Mouse (Mus musculus) embryonic facial prominence, embryonic 12.5 days (tissue): ENCODE measurements around the gene Fli1. TPM values are rescaled to one million over a fixed set of nuclear protein-coding genes. Genes with fewer than 3 reads are reported as not detected.

Experiments
- ATAC-seq: fragments of 200-750 bp; cut with Nextera tagmentation; 2 replicates; pipeline ENCODE4 v1.8.0; 2017; ENCODE audit not compliant: insufficient number of reproducible peaks, insufficient read depth, low FRiP score, low TSS enrichment
- H3K27ac ChIP-seq: fragments of 300-500 bp; sonication (generic); 2 replicates; pipeline ENCODE4 v1.5.1; 2016; ENCODE audit warnings: mild to moderate bottlenecking
- H3K27me3 ChIP-seq: fragments of 300-500 bp; sonication (generic); 2 replicates; pipeline ENCODE4 v1.6.1; 2016; ENCODE audit warnings: mild to moderate bottlenecking, moderate library complexity
- H3K36me3 ChIP-seq: fragments of 300-500 bp; sonication (generic); 2 replicates; pipeline ENCODE4 v1.6.1; 2016; ENCODE audit warnings: mild to moderate bottlenecking
- H3K4me1 ChIP-seq: fragments of 300-500 bp; sonication (generic); 2 replicates; pipeline ENCODE4 v1.6.1; 2016
- H3K4me2 ChIP-seq: fragments of 300-500 bp; sonication (generic); replicated peaks from 2 replicates; pipeline ENCODE4 v1.6.1; 2016; ENCODE audit warnings: mild to moderate bottlenecking, moderate library complexity
- H3K4me3 ChIP-seq: fragments of 300-500 bp; sonication (generic); 2 replicates; pipeline ENCODE4 v1.5.1; 2016; ENCODE audit warnings: mild to moderate bottlenecking
- H3K9ac ChIP-seq: fragments of 300-500 bp; sonication (generic); 2 replicates; pipeline ENCODE4 v1.6.1; 2016; ENCODE audit warnings: mild to moderate bottlenecking, moderate library complexity
- H3K9me3 ChIP-seq: fragments of 300-500 bp; sonication (generic); 2 replicates; pipeline ENCODE4 v1.6.1; 2016; ENCODE audit warnings: mild to moderate bottlenecking, moderate library complexity
- WGBS: fragments of 180-500 bp; shearing (Covaris S2); methylation state at CpG from one replicate; pipeline ENCODE4 v1.1.7; 2016; 5-methylcytosine and 5-hydroxymethylcytosine counted together
- polyA plus RNA-seq: library from polyadenylated mRNA; unstranded; fragments of >200 nt; fragmentation: Nextera tagmentation; extraction: Ambion mirVana; gene quantifications from 2 replicates; pipeline ENCODE4 v1.2.1, GENCODE M21; 2016

Fli1 gene
- polyA plus RNA-seq, 1 experiment from 2014 or later: 40.9 TPM

GRCm38 (mm10) chr9:32519101-32520051 is 23.3 kb downstream of the Fli1 start:
- Histone ChIP-seq H3K27me3 (no peaks in the 10 kb centered on the region), H3K36me3 (no peaks in the 10 kb centered on the region), H3K4me1 (peaks cover 51% of the 10 kb centered on the region), H3K9ac (no peak overlapping the region), H3K4me3 (no peak overlapping the region), H3K9me3 (no peaks in the 10 kb centered on the region), H3K4me2 (peak overlapping the region; percentile 31; the same call in 1 of the 2 replicates), H3K27ac (peak overlapping the region; percentile 78)
- 39% methylated on average over 22 of the region's 22 CpGs for WGBS
- no peak for ATAC-seq

GRCm38 (mm10) chr9:32518351-32519075 is 24.1 kb downstream of the Fli1 start:
- Histone ChIP-seq H3K36me3 (no peaks in the 10 kb centered on the region), H3K9me3 (no peaks in the 10 kb centered on the region), H3K4me1 (peaks cover 59% of the 10 kb centered on the region), H3K27me3 (no peaks in the 10 kb centered on the region), H3K4me2 (no peak overlapping the region; the same call in 1 of the 2 replicates), H3K9ac (no peak overlapping the region), H3K4me3 (no peak overlapping the region), H3K27ac (peak overlapping the region; percentile 78)
- WGBS: 57% methylated on average over 13 of the region's 13 CpGs
- no peak for ATAC-seq

GRCm38 (mm10) chr9:32516691-32517090 is 26.0 kb downstream of the Fli1 start:
- H3K4me1 ChIP-seq: peaks cover 60% of the 10 kb centered on the region
- H3K27ac ChIP-seq: 0 out of 2 replicates have a peak overlapping the region, but pooled peaks have one; percentile 47

GRCm38 (mm10) chr9:32515894-32516686 is 26.6 kb downstream of the Fli1 start:
- H3K27ac ChIP-seq: 0 out of 2 replicates have a peak overlapping the region, but pooled peaks have one; percentile 47
- no peak overlapping the region for H3K9ac ChIP-seq
- no peak for ATAC-seq
- no peaks in the 10 kb centered on the region for H3K27me3 ChIP-seq
- H3K4me2 ChIP-seq: no peak overlapping the region
- WGBS: 72% methylated on average over 10 of the region's 10 CpGs
- no peak overlapping the region for H3K4me3 ChIP-seq
- peaks cover 57% of the 10 kb centered on the region for H3K4me1 ChIP-seq
- H3K9me3 ChIP-seq: no peaks in the 10 kb centered on the region
- H3K36me3 ChIP-seq: no peaks in the 10 kb centered on the region

More at GRCm38 (mm10) chr9:32516691-32517090, 26.0 kb downstream of the Fli1 start:
- 74% methylated on average over 9 of the region's 9 CpGs for WGBS
- no peak overlapping the region for H3K9ac ChIP-seq
- H3K9me3 ChIP-seq: no peaks in the 10 kb centered on the region
- H3K27me3 ChIP-seq: no peaks in the 10 kb centered on the region
- H3K36me3 ChIP-seq: no peaks in the 10 kb centered on the region
- ATAC-seq: no peak
- H3K4me2 ChIP-seq: no peak overlapping the region
- no peak overlapping the region for H3K4me3 ChIP-seq

- H3K9ac ChIP-seq: no peak overlapping the region
- H3K4me2 ChIP-seq: no peak overlapping the region
- H3K4me1 ChIP-seq: peaks cover 60% of the 10 kb centered on the region
- H3K36me3 ChIP-seq: no peaks in the 10 kb centered on the region
- H3K4me3 ChIP-seq: no peak overlapping the region
- peak overlapping the region; percentile 70 for H3K27ac ChIP-seq
- 20% methylated on average over 6 of the region's 6 CpGs for WGBS
- 0 out of 2 replicates have a peak, but pooled peaks have one; percentile 12 for ATAC-seq
- H3K27me3 ChIP-seq: no peaks in the 10 kb centered on the region
- H3K9me3 ChIP-seq: no peaks in the 10 kb centered on the region
Observed at GRCm38 (mm10) chr9:32514406-32515058, 28.1 kb downstream of the Fli1 start.

GRCm38 (mm10) chr9:32513471-32513870 is 29.2 kb downstream of the Fli1 start:
- no peak overlapping the region for H3K4me2 ChIP-seq

GRCm38 (mm10) chr9:32510454-32511263 is 32.0 kb downstream of the Fli1 start:
- H3K27me3 ChIP-seq: no peaks in the 10 kb centered on the region
- no peak for ATAC-seq
- H3K9me3 ChIP-seq: no peaks in the 10 kb centered on the region
- no peak overlapping the region for H3K4me3 ChIP-seq
- no peaks in the 10 kb centered on the region for H3K36me3 ChIP-seq
- no peak overlapping the region for H3K27ac ChIP-seq
- 77% methylated on average over 7 of the region's 7 CpGs for WGBS
- H3K4me2 ChIP-seq: no peak overlapping the region
- H3K9ac ChIP-seq: no peak overlapping the region
- peaks cover 70% of the 10 kb centered on the region for H3K4me1 ChIP-seq

More at GRCm38 (mm10) chr9:32513471-32513870, 29.2 kb downstream of the Fli1 start:
- Histone ChIP-seq H3K9ac (no peak overlapping the region), H3K27ac (no peak overlapping the region), H3K4me1 (peaks cover 59% of the 10 kb centered on the region), H3K4me3 (no peak overlapping the region), H3K36me3 (no peaks in the 10 kb centered on the region), H3K9me3 (no peaks in the 10 kb centered on the region), H3K27me3 (no peaks in the 10 kb centered on the region)
- WGBS: 45% methylated on average over 2 of the region's 2 CpGs
- no peak for ATAC-seq

- H3K9me3 ChIP-seq: no peaks in the 10 kb centered on the region
- peaks cover 75% of the 10 kb centered on the region for H3K4me1 ChIP-seq
- 59% methylated on average over 7 of the region's 7 CpGs for WGBS
- H3K36me3 ChIP-seq: no peaks in the 10 kb centered on the region
- no peak for ATAC-seq
- no peak overlapping the region for H3K9ac ChIP-seq
- no peak overlapping the region for H3K27ac ChIP-seq
- H3K4me2 ChIP-seq: no peak overlapping the region
- no peak overlapping the region for H3K4me3 ChIP-seq
- no peaks in the 10 kb centered on the region for H3K27me3 ChIP-seq
Observed at GRCm38 (mm10) chr9:32509706-32510156, 32.9 kb downstream of the Fli1 start.

- no peak overlapping the region for H3K4me3 ChIP-seq
- no peaks in the 10 kb centered on the region for H3K27me3 ChIP-seq
- H3K4me2 ChIP-seq: no peak overlapping the region
- no peaks in the 10 kb centered on the region for H3K36me3 ChIP-seq
- peaks cover 74% of the 10 kb centered on the region for H3K4me1 ChIP-seq
- H3K27ac ChIP-seq: 0 out of 2 replicates have a peak overlapping the region, but pooled peaks have one; percentile 61
- H3K9me3 ChIP-seq: no peaks in the 10 kb centered on the region
- WGBS: 71% methylated on average over 2 of the region's 2 CpGs
- H3K9ac ChIP-seq: no peak overlapping the region
- no peak for ATAC-seq
Observed at GRCm38 (mm10) chr9:32508648-32509047, 34.0 kb downstream of the Fli1 start.

- H3K4me1 ChIP-seq: peaks cover 75% of the 10 kb centered on the region
- no peak for ATAC-seq
- no peak overlapping the region for H3K9ac ChIP-seq
- H3K27ac ChIP-seq: peak overlapping the region; percentile 61; the same call in 1 of the 2 replicates
- no peak overlapping the region for H3K4me3 ChIP-seq
- H3K4me2 ChIP-seq: no peak overlapping the region
- H3K9me3 ChIP-seq: no peaks in the 10 kb centered on the region
- no peaks in the 10 kb centered on the region for H3K36me3 ChIP-seq
- WGBS: 30% methylated on average over 8 of the region's 8 CpGs
- no peaks in the 10 kb centered on the region for H3K27me3 ChIP-seq
Observed at GRCm38 (mm10) chr9:32508118-32508517, 34.5 kb downstream of the Fli1 start.
